Mouse (Mus musculus) lung, embryonic 15.5 days (tissue): ENCODE measurements around the gene Mllt3. TPM values are rescaled to one million over a fixed set of nuclear protein-coding genes. Genes with fewer than 3 reads are reported as not detected.

Experiments used
- ATAC-seq: fragments of 200-750 bp; cut with Nextera tagmentation; 2 replicates; pipeline ENCODE4 v1.8.0; 2017; ENCODE audit warnings: moderate number of reproducible peaks, borderline replicate concordance; ENCODE audit not compliant: low FRiP score, low TSS enrichment; ENCODE audit errors: extremely low read depth
- H3K27ac ChIP-seq: fragments of 300-500 bp; sonication (generic); 2 replicates; pipeline ENCODE4 v1.5.1; 2015; ENCODE audit warnings: moderate library complexity, mild to moderate bottlenecking, inconsistent platforms
- H3K27me3 ChIP-seq: fragments of 300-500 bp; sonication (generic); 2 replicates; pipeline ENCODE4 v1.6.1; 2015; ENCODE audit warnings: inconsistent platforms
- H3K36me3 ChIP-seq: fragments of 300-500 bp; sonication (generic); 2 replicates; pipeline ENCODE4 v1.6.1; 2015; ENCODE audit warnings: inconsistent platforms
- H3K4me1 ChIP-seq: fragments of 300-500 bp; sonication (generic); 2 replicates; pipeline ENCODE4 v1.6.1; 2015; ENCODE audit warnings: inconsistent platforms
- H3K4me2 ChIP-seq: fragments of 300-500 bp; sonication (generic); 2 replicates; pipeline ENCODE4 v1.6.1; 2015; ENCODE audit warnings: inconsistent platforms, mild to moderate bottlenecking, moderate library complexity
- H3K4me3 ChIP-seq: fragments of 300-500 bp; sonication (generic); 2 replicates; pipeline ENCODE4 v1.5.1; 2015; ENCODE audit warnings: mild to moderate bottlenecking, inconsistent platforms
- H3K9ac ChIP-seq: fragments of 300-500 bp; sonication (generic); 2 replicates; pipeline ENCODE4 v1.6.1; 2015; ENCODE audit warnings: inconsistent platforms
- H3K9me3 ChIP-seq: fragments of 300-500 bp; sonication (generic); 2 replicates; pipeline ENCODE4 v1.6.1; 2016; ENCODE audit warnings: inconsistent platforms
- WGBS: fragments of 180-500 bp; shearing (Covaris S2); methylation state at CpG from one replicate; pipeline ENCODE4 v1.1.7; 2015; 5-methylcytosine and 5-hydroxymethylcytosine counted together
- polyA plus RNA-seq: library from polyadenylated mRNA; unstranded; fragments of >200 nt; fragmentation: Nextera tagmentation; extraction: Ambion mirVana; gene quantifications from 2 replicates; pipeline ENCODE4 v1.2.1, GENCODE M21; 2015

Gene Mllt3
- polyA plus RNA-seq, 1 experiment from 2014 or later, result 45.6 TPM

DNA sequence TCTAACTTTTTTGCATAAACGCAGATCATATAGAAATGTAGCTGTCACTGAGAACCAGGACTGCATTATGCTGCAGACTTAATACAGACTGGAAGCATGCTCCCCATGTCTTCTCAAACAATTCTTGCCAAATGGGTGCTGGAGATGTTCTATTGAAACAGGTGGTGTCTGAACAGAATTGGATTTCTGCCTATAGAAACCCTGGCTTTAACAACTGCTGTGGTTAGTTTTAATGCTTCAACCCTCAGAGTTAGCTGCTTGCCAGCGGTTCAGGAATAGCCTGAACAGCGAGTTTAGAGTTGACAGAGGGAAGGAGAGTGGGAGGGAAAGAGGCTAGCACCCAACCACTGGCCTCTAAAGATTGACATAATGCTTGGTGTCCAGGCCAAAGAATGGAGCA lies 166.6 kb downstream of the Mllt3 start:
- Histone ChIP-seq H3K27ac (no peak overlapping the region), H3K9me3 (no peaks in the 10 kb centered on the region), H3K4me1 (no peaks in the 10 kb centered on the region), H3K9ac (no peak overlapping the region), H3K4me2 (no peak overlapping the region), H3K27me3 (no peaks in the 10 kb centered on the region), H3K4me3 (no peak overlapping the region), H3K36me3 (no peaks in the 10 kb centered on the region)
- ATAC-seq, result no peak
- 76% methylated on average over 3 of the region's 3 CpGs for WGBS

DNA sequence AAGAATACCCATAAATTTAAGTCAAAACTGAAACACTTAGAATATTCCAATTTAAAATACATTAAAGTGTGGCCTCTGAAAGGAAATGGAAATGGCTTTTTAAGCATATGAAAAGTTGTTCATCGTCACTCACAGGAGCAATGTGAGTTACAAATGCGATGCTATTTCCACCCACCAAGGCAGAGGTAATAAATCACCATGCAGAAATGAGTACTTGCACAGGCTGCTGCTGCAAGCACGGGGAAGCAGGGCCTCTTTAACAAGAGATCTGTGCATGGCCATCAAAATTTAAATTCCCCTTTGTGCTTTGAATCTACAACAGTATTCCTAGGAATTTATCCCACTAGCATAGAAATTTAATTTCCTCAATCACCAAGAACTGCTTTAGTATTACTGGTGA lies 167.3 kb downstream of the Mllt3 start:
- ATAC-seq, result no peak
- Histone ChIP-seq H3K9ac (no peak overlapping the region), H3K4me1 (no peaks in the 10 kb centered on the region), H3K27ac (no peak overlapping the region), H3K27me3 (no peaks in the 10 kb centered on the region), H3K4me2 (no peak overlapping the region), H3K36me3 (no peaks in the 10 kb centered on the region), H3K9me3 (no peaks in the 10 kb centered on the region), H3K4me3 (no peak overlapping the region)
- WGBS, result 34% methylated on average over 3 of the region's 3 CpGs

DNA sequence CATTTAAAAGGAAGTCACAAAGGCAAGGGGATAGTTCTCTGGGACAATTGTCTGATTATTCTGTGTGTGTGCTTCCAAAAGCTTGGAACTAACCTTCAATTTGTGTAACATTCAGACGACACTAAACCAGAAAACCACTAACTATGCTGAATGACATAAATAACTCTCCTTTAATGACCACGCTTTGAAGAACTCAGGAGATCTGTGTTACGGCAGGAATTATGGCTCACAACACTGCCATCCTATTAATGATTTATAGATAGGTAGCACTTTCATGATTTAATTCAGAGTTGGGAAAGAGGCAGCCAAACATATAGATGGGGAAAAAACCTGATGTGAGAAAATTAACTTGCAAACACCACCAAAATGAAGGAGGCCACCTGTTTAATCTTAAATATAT lies 168.1 kb downstream of the Mllt3 start:
- no peaks in the 10 kb centered on the region for H3K9me3 ChIP-seq
- no peak overlapping the region for H3K4me2 ChIP-seq
- H3K27me3 ChIP-seq, result no peaks in the 10 kb centered on the region
- no peaks in the 10 kb centered on the region for H3K36me3 ChIP-seq
- no peaks in the 10 kb centered on the region for H3K4me1 ChIP-seq
- no peak overlapping the region for H3K9ac ChIP-seq
- no peak for ATAC-seq
- WGBS, result 71% methylated on average over 3 of the region's 3 CpGs
- no peak overlapping the region for H3K4me3 ChIP-seq
- H3K27ac ChIP-seq, result no peak overlapping the region

DNA sequence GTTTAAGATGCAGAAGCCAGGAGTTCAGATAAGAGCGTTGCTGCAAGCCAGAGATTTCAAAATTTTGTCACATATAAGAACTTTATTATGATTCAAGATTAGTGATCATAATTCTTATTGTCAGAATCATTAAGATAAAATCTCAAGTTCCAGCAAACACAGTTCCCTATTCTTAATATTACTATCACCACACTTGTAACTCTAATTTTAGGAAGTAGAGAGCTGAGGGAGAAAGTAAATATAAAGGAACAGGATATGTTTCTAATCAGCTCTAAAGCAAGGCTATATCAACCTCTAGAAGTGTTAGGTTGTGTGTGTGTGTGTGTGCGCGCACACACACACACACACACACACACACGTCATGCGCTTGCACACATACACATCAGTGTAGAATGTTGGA lies 170.0 kb downstream of the Mllt3 start:
- H3K9me3 ChIP-seq, result no peaks in the 10 kb centered on the region
- H3K4me1 ChIP-seq, result no peaks in the 10 kb centered on the region
- no peak overlapping the region for H3K4me2 ChIP-seq
- H3K9ac ChIP-seq, result no peak overlapping the region
- H3K27me3 ChIP-seq, result no peaks in the 10 kb centered on the region
- WGBS, result 91% methylated on average over 5 of the region's 5 CpGs
- no peak for ATAC-seq
- no peaks in the 10 kb centered on the region for H3K36me3 ChIP-seq
- H3K4me3 ChIP-seq, result no peak overlapping the region
- H3K27ac ChIP-seq, result no peak overlapping the region

DNA sequence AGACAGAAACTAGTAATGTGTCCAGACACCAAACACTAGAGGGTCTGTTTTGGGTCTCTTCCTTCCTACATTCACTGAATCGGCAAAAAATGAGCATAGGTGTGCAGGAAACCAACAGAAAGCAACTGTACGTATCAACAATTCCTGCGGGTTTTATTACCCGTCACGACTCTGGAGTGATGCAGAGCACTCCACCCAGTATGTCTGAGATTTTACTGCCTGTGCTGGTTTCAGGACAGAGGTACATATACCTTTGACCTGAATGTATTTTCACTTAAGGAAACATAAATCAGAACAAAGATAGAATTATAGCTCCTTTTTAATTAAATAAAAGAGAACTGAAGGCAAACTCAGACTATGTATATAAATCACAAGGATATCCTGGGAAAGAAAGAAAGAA lies 172.4 kb downstream of the Mllt3 start:
- H3K36me3 ChIP-seq, result no peaks in the 10 kb centered on the region
- no peak overlapping the region for H3K27ac ChIP-seq
- H3K4me2 ChIP-seq, result no peak overlapping the region
- H3K4me3 ChIP-seq, result no peak overlapping the region
- H3K9ac ChIP-seq, result no peak overlapping the region
- ATAC-seq, result no peak
- 91% methylated on average over 5 of the region's 5 CpGs for WGBS
- no peaks in the 10 kb centered on the region for H3K4me1 ChIP-seq
- no peaks in the 10 kb centered on the region for H3K27me3 ChIP-seq
- H3K9me3 ChIP-seq, result no peaks in the 10 kb centered on the region

DNA sequence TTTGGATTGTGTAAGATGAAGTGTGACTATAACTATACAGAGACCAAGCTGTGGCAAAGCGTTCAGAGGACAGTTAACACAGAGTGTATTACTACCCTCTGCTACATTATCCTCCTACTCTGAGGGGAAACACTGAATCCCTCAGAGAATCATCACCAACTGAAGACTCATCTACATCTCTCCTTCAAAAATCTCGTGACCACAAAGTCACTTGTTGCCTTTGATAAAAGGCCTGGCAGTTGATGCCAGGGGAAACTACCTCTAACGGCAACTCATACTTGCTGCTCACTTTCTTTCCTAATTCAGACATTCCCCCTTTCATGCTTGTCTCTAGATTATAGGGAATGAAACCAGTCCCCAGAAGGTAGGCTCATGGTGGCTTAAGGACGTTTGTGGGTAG lies 174.0 kb downstream of the Mllt3 start:
- no peaks in the 10 kb centered on the region for H3K27me3 ChIP-seq
- H3K36me3 ChIP-seq, result no peaks in the 10 kb centered on the region
- ATAC-seq, result no peak
- H3K4me1 ChIP-seq, result no peaks in the 10 kb centered on the region
- no peak overlapping the region for H3K4me3 ChIP-seq
- H3K9me3 ChIP-seq, result no peaks in the 10 kb centered on the region
- no peak overlapping the region for H3K4me2 ChIP-seq
- H3K27ac ChIP-seq, result no peak overlapping the region
- 62% methylated on average over 4 of the region's 4 CpGs for WGBS
- no peak overlapping the region for H3K9ac ChIP-seq

DNA sequence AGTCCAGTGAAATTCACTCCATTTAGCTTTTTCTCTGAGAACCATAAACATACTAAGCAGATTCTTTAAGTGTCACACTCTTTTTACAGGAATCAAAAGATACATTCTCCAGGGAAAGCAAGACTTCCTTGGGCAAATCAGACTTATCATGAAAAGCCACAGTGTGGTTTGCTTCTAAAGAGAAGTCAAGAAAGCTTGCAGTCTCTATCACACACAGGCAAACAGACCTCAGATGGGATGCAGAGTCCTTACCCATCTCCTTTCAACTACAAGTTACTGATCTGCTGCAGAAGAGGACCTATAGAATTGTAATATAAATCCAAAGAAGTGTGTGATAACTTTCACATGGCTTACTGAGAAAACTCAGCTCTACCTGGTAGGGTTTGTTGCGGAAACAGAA lies 175.2 kb downstream of the Mllt3 start:
- no peak overlapping the region for H3K4me2 ChIP-seq
- no peak for ATAC-seq
- no peak overlapping the region for H3K9ac ChIP-seq
- H3K9me3 ChIP-seq, result no peaks in the 10 kb centered on the region
- no peaks in the 10 kb centered on the region for H3K4me1 ChIP-seq
- no peaks in the 10 kb centered on the region for H3K36me3 ChIP-seq
- H3K4me3 ChIP-seq, result no peak overlapping the region
- H3K27ac ChIP-seq, result no peak overlapping the region
- no peaks in the 10 kb centered on the region for H3K27me3 ChIP-seq
- 93% methylated on average over 1 of the region's 1 CpGs for WGBS

DNA sequence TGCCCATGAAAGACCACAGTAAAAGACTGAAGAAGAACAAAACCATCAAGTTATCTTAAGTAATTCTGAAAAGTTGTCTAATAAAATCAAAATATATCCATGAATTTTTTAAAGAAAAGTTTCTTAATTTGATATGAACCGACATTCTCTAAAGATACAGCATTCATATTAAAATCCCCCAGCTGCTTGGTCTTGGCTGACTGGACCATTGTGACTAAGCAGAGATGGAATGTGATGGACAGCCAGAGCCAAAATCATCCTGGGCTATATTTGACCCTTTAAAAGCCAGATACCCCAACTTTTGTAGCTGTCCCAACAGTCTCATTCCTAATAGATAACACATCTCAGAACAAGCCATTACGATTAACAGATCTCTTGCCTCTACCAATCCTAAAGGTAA lies 180.7 kb downstream of the Mllt3 start:
- Histone ChIP-seq H3K9ac (no peak overlapping the region), H3K4me1 (no peaks in the 10 kb centered on the region), H3K27ac (no peak overlapping the region), H3K4me2 (no peak overlapping the region), H3K4me3 (no peak overlapping the region), H3K36me3 (no peaks in the 10 kb centered on the region), H3K27me3 (no peaks in the 10 kb centered on the region), H3K9me3 (no peaks in the 10 kb centered on the region)
- no peak for ATAC-seq
- WGBS, result 74% methylated on average over 2 of the region's 2 CpGs

DNA sequence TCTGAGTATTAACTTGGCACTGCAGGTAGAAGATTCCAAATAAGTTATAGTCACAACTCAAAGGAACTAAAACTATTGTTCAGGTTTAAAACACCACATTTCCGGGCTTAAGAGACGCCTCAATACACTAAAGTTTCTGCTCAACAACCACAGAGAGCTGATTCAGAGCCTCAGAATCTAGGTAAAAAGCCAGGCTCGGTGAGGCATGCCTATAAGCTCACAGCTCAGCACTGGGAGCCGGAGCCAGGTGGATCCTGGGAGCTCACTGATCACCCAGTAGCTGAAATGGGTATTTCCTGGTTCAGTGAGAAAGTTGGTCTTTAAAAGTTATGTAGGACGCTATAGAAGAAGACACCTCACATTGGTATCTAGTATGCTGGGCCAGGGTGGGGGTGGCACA lies 183.1 kb downstream of the Mllt3 start:
- no peaks in the 10 kb centered on the region for H3K27me3 ChIP-seq
- H3K27ac ChIP-seq, result no peak overlapping the region
- WGBS, result 90% methylated on average over 5 of the region's 5 CpGs
- no peaks in the 10 kb centered on the region for H3K4me1 ChIP-seq
- no peak for ATAC-seq
- no peak overlapping the region for H3K4me2 ChIP-seq
- no peak overlapping the region for H3K4me3 ChIP-seq
- no peak overlapping the region for H3K9ac ChIP-seq
- no peaks in the 10 kb centered on the region for H3K9me3 ChIP-seq
- H3K36me3 ChIP-seq, result no peaks in the 10 kb centered on the region

DNA sequence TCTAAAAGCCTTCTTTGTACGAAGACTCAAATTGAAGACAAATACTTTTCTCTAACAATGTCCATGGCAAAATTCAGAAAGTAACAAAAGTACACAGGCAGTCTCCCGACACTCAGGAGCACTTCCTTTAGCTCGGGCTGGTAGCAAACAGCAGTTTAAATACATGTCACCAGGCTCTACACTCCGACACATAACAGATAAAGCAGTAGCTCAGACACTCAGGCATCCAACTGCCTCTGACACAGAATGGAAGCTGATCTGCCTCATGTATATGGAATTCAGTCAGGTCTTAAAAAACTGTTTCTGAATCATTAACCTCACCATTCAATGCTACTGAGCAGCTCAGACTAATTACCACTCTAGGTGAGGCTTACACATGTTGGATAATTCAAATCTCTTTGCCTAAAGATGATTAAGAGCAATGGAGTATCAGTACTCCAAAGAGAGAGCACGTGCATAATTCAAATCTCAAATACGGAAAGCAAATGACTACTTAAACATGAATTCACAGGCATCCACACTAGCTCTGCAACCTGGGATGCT lies 188.4 kb downstream of the Mllt3 start:
- no peak overlapping the region for H3K9ac ChIP-seq
- H3K36me3 ChIP-seq, result no peaks in the 10 kb centered on the region
- H3K27ac ChIP-seq, result no peak overlapping the region
- no peak overlapping the region for H3K4me2 ChIP-seq
- ATAC-seq, result no peak
- H3K4me3 ChIP-seq, result no peak overlapping the region
- 59% methylated on average over 6 of the region's 6 CpGs for WGBS
- no peaks in the 10 kb centered on the region for H3K27me3 ChIP-seq
- H3K4me1 ChIP-seq, result no peaks in the 10 kb centered on the region
- no peaks in the 10 kb centered on the region for H3K9me3 ChIP-seq

DNA sequence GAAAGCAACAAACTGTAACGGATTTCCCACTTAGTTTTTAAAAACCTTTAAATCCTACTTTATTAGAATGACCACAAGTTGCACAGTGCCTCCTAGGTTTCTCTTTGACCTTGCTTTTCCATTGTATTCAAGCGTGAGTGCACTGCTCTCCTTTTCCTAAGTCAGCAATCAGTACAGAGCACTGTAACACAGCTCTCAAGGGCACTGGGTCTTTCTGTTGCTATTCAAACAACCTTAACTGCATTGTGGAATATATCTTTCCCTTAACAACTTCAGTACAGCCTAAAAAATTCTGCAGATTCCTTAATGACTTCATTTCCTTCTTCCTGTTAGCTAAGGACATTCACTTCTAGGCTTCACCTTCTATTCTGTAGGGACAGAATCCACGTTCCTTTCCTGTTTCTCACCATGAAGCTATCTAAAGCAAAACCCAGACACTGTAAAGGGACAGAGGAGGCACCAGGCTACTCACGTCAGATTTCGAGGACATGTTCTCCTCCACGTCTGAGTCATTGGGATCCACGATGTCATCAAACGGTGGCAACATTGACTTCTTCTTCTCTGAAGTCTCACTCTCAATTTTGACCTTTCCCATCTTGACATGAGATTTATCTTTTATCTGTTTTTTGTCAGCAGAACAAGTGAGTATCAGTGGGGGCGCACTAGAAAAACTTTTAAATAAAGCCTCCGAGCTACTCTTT lies 192.8 kb downstream of the Mllt3 start:
- WGBS, result 69% methylated on average over 10 of the region's 10 CpGs
- H3K4me1 ChIP-seq, result no peaks in the 10 kb centered on the region

DNA sequence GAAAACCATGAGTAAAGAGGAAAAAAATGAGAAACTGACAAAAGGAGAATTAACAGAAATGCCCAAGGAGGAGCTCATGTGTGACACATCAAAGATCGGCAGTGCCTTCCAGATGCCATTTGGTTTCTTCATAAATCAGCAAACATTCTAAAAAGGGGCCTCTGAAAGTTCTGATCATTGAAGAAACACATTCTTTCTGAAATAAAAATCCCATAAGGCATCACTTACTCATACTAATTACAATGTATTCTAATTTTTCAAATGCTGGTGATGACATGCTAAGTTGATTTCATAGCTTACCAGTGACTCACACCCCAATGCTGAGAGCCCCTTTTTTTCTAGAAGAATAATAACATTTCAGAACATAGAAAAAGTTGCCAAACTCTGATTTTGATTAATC lies 194.4 kb downstream of the Mllt3 start:
- Histone ChIP-seq H3K4me2 (no peak overlapping the region), H3K4me3 (no peak overlapping the region), H3K9me3 (no peaks in the 10 kb centered on the region), H3K4me1 (no peaks in the 10 kb centered on the region), H3K27ac (no peak overlapping the region), H3K36me3 (no peaks in the 10 kb centered on the region), H3K9ac (no peak overlapping the region), H3K27me3 (no peaks in the 10 kb centered on the region)
- WGBS, result 83% methylated on average over 1 of the region's 1 CpGs
- ATAC-seq, result no peak

More for the DNA sequence above, 192.8 kb downstream of the Mllt3 start:
- Histone ChIP-seq H3K4me2 (no peak overlapping the region), H3K9me3 (no peaks in the 10 kb centered on the region), H3K27me3 (no peaks in the 10 kb centered on the region), H3K27ac (no peak overlapping the region), H3K4me3 (no peak overlapping the region), H3K36me3 (no peaks in the 10 kb centered on the region), H3K9ac (no peak overlapping the region)
- no peak for ATAC-seq
